Mouse (Mus musculus): ENCODE measurements around the gene Gm20696. TPM values are rescaled to one million over a fixed set of nuclear protein-coding genes. Genes with fewer than 3 reads are reported as not detected.

Gene Gm20696
- polyA plus RNA-seq, 1 experiment from 2014 or later = 1.7 TPM

DNA sequence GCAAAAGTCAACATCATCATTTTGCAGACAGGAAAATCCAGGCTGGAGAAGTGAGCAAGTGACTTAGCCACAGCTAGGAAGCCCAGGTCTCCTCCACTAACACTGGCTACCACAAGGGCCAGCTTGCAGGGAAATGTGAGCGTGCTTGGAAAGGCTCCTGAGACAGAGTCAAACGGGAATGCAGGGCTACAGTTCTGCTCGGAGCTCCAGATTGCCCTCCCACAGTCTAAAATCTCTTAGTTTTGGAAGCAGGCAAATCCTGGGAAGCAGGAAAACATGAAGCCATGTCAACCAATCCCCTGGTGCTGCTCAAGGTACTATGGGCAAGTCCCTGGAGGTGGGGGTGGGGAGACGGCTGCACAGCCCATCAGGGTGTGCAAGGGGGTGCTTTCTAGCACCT, 219.2 kb downstream of the Gm20696 start:
- WGBS = 69% methylated on average over 4 of the region's 4 CpGs
- Histone ChIP-seq H3K4me1 (peaks cover 29% of the 10 kb centered on the region), H3K27me3 (replicated peaks) (no peaks in the 10 kb centered on the region)

GRCm38 (mm10) chr6:99446801-99447415, 219.7 kb downstream of the Gm20696 start:
- 82% methylated on average over 12 of the region's 12 CpGs for WGBS
- Histone ChIP-seq H3K4me2 (no peak overlapping the region), H3K27ac (replicated peaks) (no peak overlapping the region), H3K27me3 (replicated peaks) (no peaks in the 10 kb centered on the region), H3K36me3 (no peaks in the 10 kb centered on the region; the same call in 1 of the 2 replicates), H3K9ac (no peak overlapping the region), H3K4me3 (no peak overlapping the region), H3K4me1 (peaks cover 24% of the 10 kb centered on the region), H3K9me3 (no peaks in the 10 kb centered on the region)
- ATAC-seq (ENCODE audit: extremely low read depth, insufficient number of reproducible peaks, low FRiP score, low TSS enrichment) = no peak

More for the DNA sequence above, 219.2 kb downstream of the Gm20696 start:
- no peak for ATAC-seq (ENCODE audit: extremely low read depth, insufficient number of reproducible peaks, low FRiP score, low TSS enrichment)
- H3K27ac ChIP-seq (replicated peaks) = no peak overlapping the region
- H3K4me2 ChIP-seq = no peak overlapping the region
- H3K9ac ChIP-seq = no peak overlapping the region
- H3K36me3 ChIP-seq = no peaks in the 10 kb centered on the region; the same call in 1 of the 2 replicates
- no peak overlapping the region for H3K4me3 ChIP-seq
- H3K9me3 ChIP-seq = no peaks in the 10 kb centered on the region

DNA sequence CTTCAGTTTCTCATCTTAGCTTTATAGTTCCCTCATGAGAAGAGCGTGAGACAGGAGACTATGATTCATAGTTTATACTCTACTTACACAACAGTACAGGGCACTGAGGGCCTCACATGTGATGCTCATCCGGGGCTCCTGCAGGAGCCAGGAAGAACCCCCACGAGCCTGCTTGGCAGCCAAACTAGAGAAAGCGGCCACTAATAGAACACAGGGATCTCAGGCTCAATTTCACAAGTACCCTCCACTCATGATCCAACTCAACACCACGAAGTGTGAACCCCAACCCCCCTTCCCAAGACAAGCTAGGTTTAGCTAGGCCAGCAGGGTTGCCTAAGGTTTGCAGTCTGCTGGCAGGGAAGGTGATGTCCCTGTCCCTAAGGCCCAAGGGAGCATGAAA, 223.1 kb downstream of the Gm20696 start:
- Histone ChIP-seq H3K27ac (replicated peaks) (no peak overlapping the region), H3K36me3 (no peaks in the 10 kb centered on the region; the same call in 1 of the 2 replicates), H3K27me3 (replicated peaks) (no peaks in the 10 kb centered on the region), H3K9ac (no peak overlapping the region), H3K4me2 (no peak overlapping the region), H3K9me3 (no peaks in the 10 kb centered on the region), H3K4me3 (no peak overlapping the region), H3K4me1 (peaks cover 32% of the 10 kb centered on the region)
- no peak for ATAC-seq (ENCODE audit: extremely low read depth, insufficient number of reproducible peaks, low FRiP score, low TSS enrichment)
- WGBS = 56% methylated on average over 5 of the region's 5 CpGs

DNA sequence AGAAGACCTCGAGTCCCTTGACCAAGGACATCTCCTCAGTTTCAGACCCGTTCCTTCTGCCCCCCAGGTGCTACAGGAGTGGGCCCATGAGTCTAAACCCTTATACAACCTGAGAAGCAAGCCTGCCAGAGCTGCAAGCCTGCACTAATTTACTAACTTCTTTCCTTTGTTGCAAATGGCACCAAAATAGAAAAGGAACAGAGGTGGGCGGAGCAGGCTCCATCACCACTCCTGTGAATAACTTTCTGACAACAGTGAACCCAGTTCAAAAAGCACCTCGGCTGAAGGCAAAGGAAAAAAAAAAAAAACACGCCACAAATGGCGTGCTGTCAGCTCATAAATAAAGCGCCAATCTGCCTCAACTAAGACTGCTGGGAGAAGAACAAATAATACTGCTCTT, 225.5 kb downstream of the Gm20696 start:
- WGBS = 71% methylated on average over 7 of the region's 7 CpGs

DNA sequence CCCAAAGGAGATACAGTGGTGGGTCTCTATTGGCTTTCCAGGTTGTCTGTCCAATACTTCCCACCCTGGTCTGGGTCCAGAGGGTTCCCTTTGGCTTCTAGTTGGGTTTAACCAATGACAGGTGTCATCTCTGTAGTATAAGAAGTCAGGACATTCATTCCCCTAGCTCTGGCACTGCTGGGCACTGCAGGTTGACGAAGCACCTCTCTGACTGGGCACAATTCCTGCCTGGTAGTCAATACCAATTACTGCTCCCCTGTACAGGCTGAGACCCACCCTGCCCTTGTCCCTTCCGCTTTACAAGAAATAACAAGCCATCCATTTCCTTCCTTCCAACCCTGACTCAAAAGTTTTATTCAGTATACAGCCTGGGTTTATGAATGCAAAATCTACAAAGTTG, 226.0 kb downstream of the Gm20696 start:
- 88% methylated on average over 2 of the region's 2 CpGs for WGBS
- peaks cover 46% of the 10 kb centered on the region for H3K4me1 ChIP-seq
- no peaks in the 10 kb centered on the region for H3K27me3 ChIP-seq (replicated peaks)
- H3K4me3 ChIP-seq = no peak overlapping the region
- no peaks in the 10 kb centered on the region for H3K9me3 ChIP-seq
- no peak for ATAC-seq (ENCODE audit: extremely low read depth, insufficient number of reproducible peaks, low FRiP score, low TSS enrichment)
- H3K27ac ChIP-seq (replicated peaks) = peak overlapping the region; percentile 74
- no peaks in the 10 kb centered on the region for H3K36me3 ChIP-seq
- H3K9ac ChIP-seq = no peak overlapping the region
- no peak overlapping the region for H3K4me2 ChIP-seq

More for the DNA sequence above, 225.5 kb downstream of the Gm20696 start:
- H3K9me3 ChIP-seq = no peaks in the 10 kb centered on the region
- H3K36me3 ChIP-seq = no peaks in the 10 kb centered on the region
- H3K27me3 ChIP-seq (replicated peaks) = no peaks in the 10 kb centered on the region
- H3K4me2 ChIP-seq = no peak overlapping the region
- ATAC-seq (ENCODE audit: extremely low read depth, insufficient number of reproducible peaks, low FRiP score, low TSS enrichment) = no peak
- no peak overlapping the region for H3K27ac ChIP-seq (replicated peaks)
- no peak overlapping the region for H3K4me3 ChIP-seq
- no peak overlapping the region for H3K9ac ChIP-seq
- H3K4me1 ChIP-seq = peaks cover 45% of the 10 kb centered on the region

DNA sequence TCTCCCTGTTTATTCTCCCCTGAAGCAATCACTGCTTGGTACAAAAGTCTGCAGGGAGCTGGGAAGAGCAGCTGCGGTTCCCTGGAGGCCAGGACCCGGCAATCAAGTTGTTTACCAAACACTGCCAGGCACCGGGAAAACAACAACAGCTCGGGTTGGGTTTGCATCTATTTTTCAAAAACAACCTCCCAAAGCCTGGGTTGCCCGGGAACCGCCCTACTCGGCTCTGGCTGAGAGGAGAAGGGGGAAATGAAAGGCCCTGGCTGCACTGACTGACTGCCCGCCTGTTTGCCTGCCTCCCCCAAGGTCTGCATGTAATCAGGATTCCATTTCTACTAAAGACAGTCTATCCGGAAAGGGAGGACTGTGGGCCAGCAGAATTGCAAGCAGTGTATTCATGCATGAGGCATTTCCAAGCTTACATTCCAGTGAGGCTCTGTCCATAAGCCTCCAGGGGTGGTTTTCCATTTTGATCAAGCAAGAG, 226.7 kb downstream of the Gm20696 start:
- no peak for ATAC-seq (ENCODE audit: extremely low read depth, insufficient number of reproducible peaks, low FRiP score, low TSS enrichment)
- Histone ChIP-seq H3K27me3 (replicated peaks) (no peaks in the 10 kb centered on the region), H3K4me2 (peak overlapping the region; percentile 52), H3K9me3 (no peaks in the 10 kb centered on the region), H3K9ac (peak overlapping the region; percentile 68), H3K4me3 (0 out of 2 replicates have a peak overlapping the region, but pooled peaks have one; percentile 0), H3K4me1 (peaks cover 46% of the 10 kb centered on the region), H3K27ac (replicated peaks) (peak overlapping the region; percentile 74), H3K36me3 (peaks cover 4% of the 10 kb centered on the region)
- WGBS = 14% methylated on average over 9 of the region's 9 CpGs

DNA sequence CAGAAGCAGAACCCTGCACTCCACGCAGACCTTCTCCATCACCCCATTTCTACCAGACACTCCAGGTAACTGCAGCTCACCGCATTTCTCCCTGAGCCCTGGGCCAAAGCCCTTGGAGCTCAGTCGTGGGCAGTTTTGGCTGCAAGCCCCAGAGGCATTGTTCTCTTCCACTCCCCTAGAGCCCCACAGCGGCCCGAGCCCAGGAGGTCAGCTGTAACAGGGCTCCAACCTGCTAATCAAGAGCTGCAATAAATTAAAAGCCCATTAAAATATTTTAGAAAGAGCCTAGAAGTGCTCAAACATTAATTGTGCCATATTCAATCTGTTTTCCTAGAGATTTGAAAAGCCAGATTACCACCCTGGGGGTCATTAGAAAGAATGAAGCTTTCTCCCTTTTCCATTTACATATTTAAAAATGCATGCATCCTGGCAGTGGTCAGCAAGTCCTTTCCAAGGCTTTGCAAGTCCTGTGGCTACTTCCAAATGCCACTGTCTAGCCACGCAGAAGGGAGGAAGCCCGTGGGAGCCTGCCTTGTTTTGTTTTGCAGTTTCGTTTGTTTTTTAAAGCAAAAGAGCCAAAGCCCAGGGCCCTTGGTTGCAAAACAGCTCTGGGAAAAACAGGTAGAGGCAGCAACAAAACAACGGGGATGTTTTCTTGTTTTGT, 227.3 kb downstream of the Gm20696 start:
- H3K9ac ChIP-seq = peak overlapping the region; percentile 68
- H3K4me1 ChIP-seq = peaks cover 46% of the 10 kb centered on the region
- peaks cover 10% of the 10 kb centered on the region for H3K36me3 ChIP-seq
- 0 out of 2 replicates have a peak overlapping the region, but pooled peaks have one; percentile 0 for H3K4me3 ChIP-seq
- WGBS = 31% methylated on average over 9 of the region's 9 CpGs
- H3K27me3 ChIP-seq (replicated peaks) = no peaks in the 10 kb centered on the region
- no peaks in the 10 kb centered on the region for H3K9me3 ChIP-seq
- no peak for ATAC-seq (ENCODE audit: extremely low read depth, insufficient number of reproducible peaks, low FRiP score, low TSS enrichment)
- H3K4me2 ChIP-seq = peak overlapping the region; percentile 52
- peak overlapping the region; percentile 74 for H3K27ac ChIP-seq (replicated peaks)

- 69% methylated on average over 6 of the region's 6 CpGs for WGBS
- H3K9me3 ChIP-seq = no peaks in the 10 kb centered on the region
- no peak overlapping the region for H3K9ac ChIP-seq
- ATAC-seq (ENCODE audit: extremely low read depth, insufficient number of reproducible peaks, low FRiP score, low TSS enrichment) = no peak
- H3K36me3 ChIP-seq = peaks cover 24% of the 10 kb centered on the region
- no peak overlapping the region for H3K4me3 ChIP-seq
- no peaks in the 10 kb centered on the region for H3K27me3 ChIP-seq (replicated peaks)
- peaks cover 41% of the 10 kb centered on the region for H3K4me1 ChIP-seq
- no peak overlapping the region for H3K4me2 ChIP-seq
- H3K27ac ChIP-seq (replicated peaks) = no peak overlapping the region
Measured at GRCm38 (mm10) chr6:99436371-99436770, 230.2 kb downstream of the Gm20696 start.

GRCm38 (mm10) chr6:99435140-99435539, 231.5 kb downstream of the Gm20696 start:
- Histone ChIP-seq H3K27ac (replicated peaks) (no peak overlapping the region), H3K4me1 (peaks cover 29% of the 10 kb centered on the region), H3K9me3 (no peaks in the 10 kb centered on the region), H3K27me3 (replicated peaks) (no peaks in the 10 kb centered on the region), H3K4me2 (no peak overlapping the region), H3K36me3 (peaks cover 24% of the 10 kb centered on the region), H3K4me3 (no peak overlapping the region), H3K9ac (no peak overlapping the region)
- no peak for ATAC-seq (ENCODE audit: extremely low read depth, insufficient number of reproducible peaks, low FRiP score, low TSS enrichment)
- 90% methylated on average over 10 of the region's 10 CpGs for WGBS

GRCm38 (mm10) chr6:99433006-99433405, 233.6 kb downstream of the Gm20696 start:
- Histone ChIP-seq H3K27me3 (replicated peaks) (no peaks in the 10 kb centered on the region), H3K36me3 (peaks cover 24% of the 10 kb centered on the region), H3K4me2 (no peak overlapping the region), H3K4me3 (no peak overlapping the region), H3K27ac (replicated peaks) (no peak overlapping the region), H3K4me1 (peaks cover 15% of the 10 kb centered on the region), H3K9ac (no peak overlapping the region), H3K9me3 (no peaks in the 10 kb centered on the region)
- WGBS = 88% methylated on average over 9 of the region's 9 CpGs
- no peak for ATAC-seq (ENCODE audit: extremely low read depth, insufficient number of reproducible peaks, low FRiP score, low TSS enrichment)

GRCm38 (mm10) chr6:99431941-99432340, 234.7 kb downstream of the Gm20696 start:
- H3K27ac ChIP-seq (replicated peaks) = no peak overlapping the region
- 61% methylated on average over 4 of the region's 4 CpGs for WGBS
- ATAC-seq (ENCODE audit: extremely low read depth, insufficient number of reproducible peaks, low FRiP score, low TSS enrichment) = no peak

More at GRCm38 (mm10) chr6:99431941-99432340, 234.7 kb downstream of the Gm20696 start:
- no peak overlapping the region for H3K4me3 ChIP-seq
- H3K9me3 ChIP-seq = no peaks in the 10 kb centered on the region
- no peak overlapping the region for H3K4me2 ChIP-seq
- H3K4me1 ChIP-seq = peaks cover 18% of the 10 kb centered on the region
- no peak overlapping the region for H3K9ac ChIP-seq
- H3K27me3 ChIP-seq (replicated peaks) = no peaks in the 10 kb centered on the region
- peaks cover 24% of the 10 kb centered on the region for H3K36me3 ChIP-seq

Measured in heart, embryonic 13.5 days (tissue).